In genomic region chr7:123065951-123066351, GRCm38 (mm10) we compare ENCODE assay signal across 10 mouse cellular contexts. TPM values are rescaled to one million over a fixed set of nuclear protein-coding genes. Genes with fewer than 3 reads are reported as not detected.
DNase-seq lines count a peak whose midpoint lies in the region; ATAC-seq lines count a peak whose summit lies in the region.
"Had no signal": no experiment of that assay in that cellular context is flagged by ENCODE, and none has a peak within 500 bp of the region (broad histone marks: within the 10 kb centered on the region; RNA-seq: fewer than 3 reads in every experiment).

No protein-coding gene starts in this region.

- H3K4me2 ChIP-seq in heart, embryonic 14.5 days (ENCODE audit: low read length) = peak overlapping the region; percentile 1; the same call in 1 of the 2 replicates
- H3K4me2 ChIP-seq: heart, embryonic 15.5 days had no signal

- H3K27ac ChIP-seq in heart, embryonic 14.5 days (replicated peaks in 1 of 2; ENCODE audit: control insufficient read depth in 1 of 2, insufficient read depth in 1 of 2, low read depth in 2 of 2, low read length in 2 of 2) = no peak overlapping the region
- H3K27ac ChIP-seq: heart, embryonic 15.5 days had no signal

- intact Hi-C loops in left cerebral cortex, postnatal 25 days (cut with DNase I) = loop anchor here (1.0 to 5.0 kb wide), 4 partner anchors 16 to 80 kb away; no protein-coding TSS in a partner anchor

- H3K9ac ChIP-seq in heart, embryonic 14.5 days (ENCODE audit: low read length) = no peak overlapping the region
- H3K9ac ChIP-seq: heart, embryonic 15.5 days had no signal

- H3K4me1 ChIP-seq in heart, embryonic 14.5 days (ENCODE audit: control insufficient read depth in 2 of 2, insufficient read depth in 2 of 2, low read length in 2 of 2) = peaks cover 6 to 15% of the 10 kb centered on the region in 2 experiments

- H3K27me3 ChIP-seq in heart, embryonic 14.5 days (ENCODE audit: control insufficient read depth, insufficient read depth, low read length) = no peaks in the 10 kb centered on the region
- H3K27me3 ChIP-seq: heart, embryonic 15.5 days; megakaryocyte, embryonic 14.5 days had no signal

- no peaks in the 10 kb centered on the region for H3K9me3 ChIP-seq in heart, embryonic 14.5 days (ENCODE audit: control insufficient read depth, low read length)
- H3K9me3 ChIP-seq: heart, embryonic 15.5 days had no signal

- WGBS in heart, embryonic 14.5 days = 79% methylated on average over 13 of the region's 13 CpGs

- no peak overlapping the region for H3K4me3 ChIP-seq in heart, embryonic 14.5 days (ENCODE audit: control insufficient read depth in 1 of 2, insufficient read depth in 1 of 2, low read depth in 1 of 2, low read length in 2 of 2)
- H3K4me3 ChIP-seq: heart, embryonic 15.5 days; megakaryocyte, embryonic 14.5 days had no signal

- ATAC-seq in heart, embryonic 14.5 days (ENCODE audit: insufficient number of reproducible peaks, insufficient read depth, low FRiP score, low read depth) = no peak
- no peak for ATAC-seq in erythroblast, adult 5-6 weeks (replicated peaks; ENCODE audit: low FRiP score, poor library complexity, severe bottlenecking)
- no peak for ATAC-seq in monocyte, adult 5-6 weeks (replicated peaks; ENCODE audit: insufficient number of reproducible peaks, low FRiP score, low TSS enrichment, poor library complexity, severe bottlenecking)

- no peaks in the 10 kb centered on the region for H3K36me3 ChIP-seq in heart, embryonic 14.5 days (ENCODE audit: control insufficient read depth, insufficient read depth, low read length)
- H3K36me3 ChIP-seq: heart, embryonic 15.5 days had no signal

- DNase-seq in adrenal gland, adult 8-10 months = peak; percentile 66
- peak; percentile 52 for DNase-seq in cerebellum, adult 11 months
- DNase-seq in left cerebral cortex, postnatal 25 days (ENCODE audit: low spot score in 2 of 2) = peak; percentile 77 to 97
- DNase-seq in thymus, postnatal 10 days (ENCODE audit: low spot score in 2 of 2) = no peak
- DNase-seq in kidney, postnatal 36 days = no peak

RNA-seq across cellular contexts. Expression of gene Tnrc6a, which starts 57.7 kb away (rescaled TPM):
- total RNA-seq in adrenal gland, adult 8-10 months (2022) = 100 to 1,000 TPM in 1 of 4 experiments, 10 to 100 TPM in 3; 43.4 to 113 (median 59.0) TPM
- polyA plus RNA-seq in heart, embryonic 14.5 days (2014; fragmentation: Nextera tagmentation; extraction: Ambion mirVana) = 34.1 and 36.0 TPM in 2 replicates
- total RNA-seq in left cerebral cortex, postnatal 25 days (2021) = 10 to 100 TPM; 49.6 to 54.1 TPM
- 5.4 and 13.6 TPM in 2 replicates for total RNA-seq in erythroblast, adult 5-6 weeks (2015; ENCODE audit: low replicate concordance)
- total RNA-seq in erythroblast, adult 5-6 weeks (2017; ENCODE audit: low replicate concordance) = 12.1 and 15.5 TPM in 2 replicates
- total RNA-seq in monocyte, adult 5-6 weeks (2017) = 66.6 to 90.5 TPM (median 70.1 TPM) in 3 replicates

Comparison
In these comparisons a context has a peak if more than half of its experiments do, and no peak if none do; other contexts are left out.
1. DNase-seq: peak in adrenal gland, adult 8-10 months (single experiment), cerebellum, adult 11 months (single experiment) and left cerebral cortex, postnatal 25 days (2 of 2); none in thymus, postnatal 10 days (0 of 2) and kidney, postnatal 36 days (0 of 2).